Mouse (Mus musculus) Patski (cell line): Measurements from ENCODE around the gene Asb4. TPM values are rescaled to one million over a fixed set of nuclear protein-coding genes. Genes with fewer than 3 reads are reported as not detected.
A peak's percentile ranks its signal among the peaks of the same experiment; 100 is the strongest.

Source experiments
- ATAC-seq: fragments of 100-300 bp; one replicate; pipeline ENCODE4 v1.8.0; 2021
- CTCF ChIA-PET: fragments of 350-600 bp; sonication (Branson Sonifier 250); formaldehyde crosslinking; loops from one replicate; lab custom pipeline; 2022; ENCODE audit warnings: inconsistent platforms; lab: Charles Lee
- POLR2A ChIA-PET: fragments of 350-600 bp; sonication (Branson Sonifier 250); formaldehyde crosslinking; loops from one replicate; lab custom pipeline; 2022; ENCODE audit warnings: antibody characterized with exemption, inconsistent platforms; lab: Charles Lee
- DNase-seq: peaks from one replicate; pipeline ENCODE4 v3.0.0-alpha.2; 2011; ENCODE audit warnings: low read depth, low spot score
- H3K27me3 ChIP-seq: fragments of 371-371 bp; one replicate; pipeline ENCODE4 v1.5.1; 2021
- CTCF ChIP-seq: fragments of 100-300 bp; IDR thresholded peaks from one replicate; pipeline ENCODE4 v1.5.1; 2021
- in situ Hi-C: fragments of 300-500 bp; cut with MboI; formaldehyde crosslinking; loops from 3 replicates; pipeline ENCODE4 v1.11.1; 2018; ENCODE audit warnings: low pct_unique_long_range_greater_than_20kb, mixed read lengths
- polyA plus RNA-seq: library from polyadenylated mRNA; unstranded; gene quantifications from one replicate; pipeline ENCODE4 v1.2.3, GENCODE M21; 2021

Asb4 gene
- polyA plus RNA-seq, 1 experiment from 2014 or later, result not detected

DNA sequence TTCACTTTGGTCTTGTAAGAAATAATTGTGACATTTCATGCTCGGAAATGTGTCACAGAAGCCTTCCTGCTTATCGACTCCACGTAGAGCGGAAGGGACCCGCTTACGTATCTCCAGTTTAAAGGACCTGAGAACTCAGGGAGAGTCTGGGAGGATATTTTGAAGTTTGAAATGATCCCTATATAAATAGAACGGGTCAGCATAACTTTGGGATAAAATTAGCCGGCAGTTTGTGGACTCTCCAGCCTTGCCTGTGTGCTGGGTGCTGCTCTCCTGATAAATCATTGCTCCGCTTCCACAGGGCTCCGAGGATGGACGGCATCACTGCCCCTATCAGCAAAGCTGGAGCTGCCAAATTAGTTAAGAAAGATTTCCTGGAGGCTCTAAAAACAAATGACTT lies 7.1 kb downstream of the Asb4 start:
- TF ChIP-seq CTCF, result no peak
- H3K27me3 ChIP-seq, result peaks cover 52% of the 10 kb centered on the region
- ChIA-PET CTCF (interaction anchor here (1.0 to 1.6 kb wide), 3 partner anchors 11 to 280 kb away, joined by 3 read pairs; no protein-coding TSS in a partner anchor), POLR2A (interaction anchor here (1.1 kb wide), 1 partner anchor 8 kb away, joined by 4 read pairs; no protein-coding TSS in a partner anchor)
- in situ Hi-C loops, result loop anchor here (25.0 kb wide), 2 partner anchors 478 to 1753 kb away; partner anchors contain the start of gene Ppp1r9a
- ATAC-seq, result no peak
- DNase-seq, result no peak

DNA sequence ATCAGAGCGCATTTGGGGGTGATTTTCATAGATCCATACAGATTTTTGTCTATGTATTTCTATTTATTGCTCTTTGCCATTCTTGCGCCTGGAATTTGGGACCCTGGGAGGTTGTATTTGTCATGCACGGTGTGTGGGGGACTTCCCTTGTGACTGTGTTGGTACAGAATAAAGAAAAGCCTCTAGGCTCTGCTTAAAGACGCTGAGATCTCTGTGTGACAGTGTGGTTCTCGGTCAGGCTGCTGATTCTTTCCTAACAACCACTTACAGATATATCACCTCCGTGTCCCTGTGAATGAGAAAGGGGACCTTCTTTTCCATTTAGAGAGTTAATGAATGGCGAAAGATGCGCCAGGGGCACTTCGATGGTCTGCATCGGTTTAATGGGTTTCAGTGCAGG lies 7.8 kb downstream of the Asb4 start:
- no peak for ATAC-seq
- ChIA-PET POLR2A (no interaction called here), CTCF (interaction anchor here (1.6 kb wide), 2 partner anchors 10 to 199 kb away, joined by 3 read pairs; no protein-coding TSS in a partner anchor)
- TF ChIP-seq CTCF, result no peak
- peaks cover 51% of the 10 kb centered on the region for H3K27me3 ChIP-seq
- in situ Hi-C loops, result loop anchor here (25.0 kb wide), 2 partner anchors 479 to 1754 kb away; partner anchors contain the start of gene Ppp1r9a
- no peak for DNase-seq

- ChIA-PET CTCF (interaction anchor here (1.2 to 2.4 kb wide), 2 partner anchors 12 to 194 kb away, joined by 4 to 11 read pairs; partner anchors contain the start of gene Asb4), POLR2A (no interaction called here)
- TF ChIP-seq CTCF, result no peak
- peaks cover 42% of the 10 kb centered on the region for H3K27me3 ChIP-seq
- in situ Hi-C loops, result loop anchor here (25.0 kb wide), 2 partner anchors 483 to 1758 kb away; partner anchors contain the start of gene Ppp1r9a
- DNase-seq (no peak), ATAC-seq (no peak)
Observed at GRCm38 (mm10) chr6:5394971-5395370, 11.8 kb downstream of the Asb4 start.

GRCm38 (mm10) chr6:5396797-5397196 lies 13.6 kb downstream of the Asb4 start:
- POLR2A ChIA-PET, result no interaction called here

GRCm38 (mm10) chr6:5401394-5401793 lies 18.2 kb downstream of the Asb4 start:
- peak; percentile 89 for TF ChIP-seq CTCF
- DNase-seq, result no peak
- in situ Hi-C loops, result no loop called here
- CTCF ChIA-PET, result interaction anchor here (0.7 to 1.4 kb wide), 5 partner anchors 8 to 188 kb away, joined by 3 to 4 read pairs (median 3); no protein-coding TSS in a partner anchor
- POLR2A ChIA-PET, result interaction anchor here (0.5 kb wide), 1 partner anchor 567 kb away, joined by 3 read pairs; no protein-coding TSS in a partner anchor
- ATAC-seq, result peak; percentile 96
- H3K27me3 ChIP-seq, result peaks cover 18% of the 10 kb centered on the region

More at GRCm38 (mm10) chr6:5396797-5397196, 13.6 kb downstream of the Asb4 start:
- peaks cover 23% of the 10 kb centered on the region for H3K27me3 ChIP-seq
- ATAC-seq, result peak; percentile 27
- peak; percentile 48 for TF ChIP-seq CTCF
- in situ Hi-C loops, result loop anchor here (25.0 kb wide), 2 partner anchors 484 to 1759 kb away; partner anchors contain the start of gene Ppp1r9a
- CTCF ChIA-PET, result interaction anchor here (1.5 kb wide), 1 partner anchor 14 kb away, joined by 6 read pairs; the partner anchor contains the start of gene Asb4
- DNase-seq, result no peak

DNA sequence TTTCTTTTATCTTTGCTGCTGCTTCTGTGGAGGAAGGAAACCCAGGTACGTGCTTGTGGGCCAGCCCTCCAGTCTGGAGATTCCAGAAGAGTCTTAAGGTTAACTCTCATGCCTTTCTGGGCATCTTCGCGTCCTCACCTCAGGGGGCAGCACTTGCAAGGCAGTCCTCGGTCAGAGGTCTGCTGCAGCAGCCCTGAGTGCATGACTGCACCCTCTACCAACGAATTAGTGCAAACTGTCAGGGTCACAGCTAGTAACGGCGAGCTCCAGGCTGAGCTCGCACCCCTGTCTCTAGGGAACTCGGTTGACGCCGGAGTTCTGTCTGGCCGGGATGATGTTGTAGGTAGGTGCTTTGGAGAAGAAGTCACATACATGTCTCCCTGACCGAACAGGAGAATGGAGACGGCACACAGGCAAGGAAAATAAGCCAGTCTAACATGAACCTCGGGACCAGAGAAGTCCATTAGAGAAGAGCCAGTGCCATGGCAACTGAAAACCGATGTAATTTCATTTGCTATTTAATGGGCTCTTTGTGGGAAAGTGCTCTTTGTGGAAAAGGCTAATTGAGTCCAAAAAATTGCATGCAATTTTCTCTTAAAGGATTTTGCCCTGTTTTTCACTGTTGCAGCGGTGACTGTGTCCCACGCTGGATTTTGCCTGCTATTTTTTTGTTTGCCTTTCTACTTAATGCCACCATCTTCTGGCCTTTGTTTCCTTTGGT lies 20.1 kb downstream of the Asb4 start:
- in situ Hi-C loops, result no loop called here
- H3K27me3 ChIP-seq, result peaks cover 32% of the 10 kb centered on the region
- ChIA-PET CTCF (interaction anchor here (1.7 kb wide), 1 partner anchor 186 kb away, joined by 4 read pairs; no protein-coding TSS in a partner anchor), POLR2A (no interaction called here)
- peak; percentile 23 for TF ChIP-seq CTCF
- no peak for ATAC-seq
- DNase-seq, result no peak

DNA sequence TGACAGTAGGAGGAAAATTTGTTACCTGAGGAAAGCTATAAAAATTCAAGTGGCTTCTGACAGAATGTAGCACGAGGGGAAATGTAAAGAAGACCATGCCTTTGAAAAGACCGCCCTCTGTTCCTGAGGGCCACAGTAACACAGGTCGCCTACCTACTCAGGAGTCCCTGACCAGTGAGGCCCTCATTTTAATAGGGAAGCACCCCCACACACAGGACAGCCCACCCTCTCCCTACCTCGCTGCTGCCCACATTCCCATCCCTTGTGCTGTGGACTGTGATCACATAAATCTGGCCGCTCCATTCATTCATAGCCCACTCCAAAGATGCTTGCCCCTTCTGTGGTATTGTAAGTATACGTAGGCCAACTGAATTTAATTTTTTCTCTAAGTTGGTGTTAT lies 20.8 kb downstream of the Asb4 start:
- DNase-seq, result no peak
- TF ChIP-seq CTCF, result no peak
- in situ Hi-C loops, result no loop called here
- no peak for ATAC-seq
- ChIA-PET CTCF (no interaction called here), POLR2A (no interaction called here)
- H3K27me3 ChIP-seq, result peaks cover 37% of the 10 kb centered on the region

- no peak for DNase-seq
Observed at GRCm38 (mm10) chr6:5408451-5409177, 25.4 kb downstream of the Asb4 start.

GRCm38 (mm10) chr6:5409676-5410075 lies 26.5 kb downstream of the Asb4 start:
- CTCF ChIA-PET, result interaction anchor here (1.1 to 3.3 kb wide), 2 partner anchors 179 to 183 kb away, joined by 3 to 29 read pairs; no protein-coding TSS in a partner anchor
- DNase-seq (no peak), ATAC-seq (no peak)
- POLR2A ChIA-PET, result no interaction called here
- H3K27me3 ChIP-seq, result peaks cover 43% of the 10 kb centered on the region
- no peak for TF ChIP-seq CTCF
- in situ Hi-C loops, result loop anchor here (5.0 kb wide), 1 partner anchor 173 kb away; no protein-coding TSS in a partner anchor

More at GRCm38 (mm10) chr6:5408451-5409177, 25.4 kb downstream of the Asb4 start:
- no peak for TF ChIP-seq CTCF
- in situ Hi-C loops, result no loop called here
- CTCF ChIA-PET, result interaction anchor here (1.2 to 3.3 kb wide), 3 partner anchors 9 to 180 kb away, joined by 3 to 29 read pairs (median 3); no protein-coding TSS in a partner anchor
- POLR2A ChIA-PET, result interaction anchor here (0.7 to 1.3 kb wide), 2 partner anchors 181 to 406 kb away, joined by 3 to 4 read pairs; no protein-coding TSS in a partner anchor
- peaks cover 46% of the 10 kb centered on the region for H3K27me3 ChIP-seq
- ATAC-seq, result no peak
